Mouse (Mus musculus): ENCODE results near the gene Timm13.

DNA sequence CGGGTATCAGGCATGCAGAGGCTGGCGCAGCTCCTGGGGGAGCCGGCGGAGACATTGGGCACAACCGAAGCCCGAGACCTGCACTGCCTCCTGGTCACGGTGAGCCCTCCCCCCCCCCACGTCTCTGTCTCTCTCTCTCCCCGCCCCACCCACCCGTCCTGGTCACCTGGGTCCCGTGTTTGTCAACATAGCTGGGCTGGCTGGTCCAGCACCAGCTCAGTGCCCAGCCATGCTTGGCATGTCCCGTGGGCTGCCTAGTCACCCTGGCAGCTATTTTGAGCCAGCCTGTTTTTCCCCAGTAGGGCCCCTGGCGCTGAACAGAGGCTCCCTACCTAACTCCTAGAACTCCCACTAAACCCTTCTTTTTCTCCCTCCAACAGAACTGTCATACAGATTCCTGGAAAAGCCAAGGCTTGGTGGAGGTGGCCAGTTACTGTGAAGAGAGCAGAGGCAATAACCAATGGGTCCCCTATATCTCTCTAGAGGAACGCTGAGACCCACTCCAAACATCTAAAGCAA is 30.4 kb upstream of the Timm13 start:
- TF ChIP-seq CTCF (IDR thresholded peaks at IDR 0.05; ENCODE audit: borderline replicate concordance, control insufficient read depth, extremely low read depth, insufficient read depth, low read length, poor library complexity): no peak
- no peak for TF ChIP-seq POLR2A (IDR thresholded peaks at IDR 0.05; ENCODE audit: control insufficient read depth, extremely low read depth, insufficient read depth, low read length, poor library complexity)
